Mouse (Mus musculus): ENCODE data around the gene Zc3h12a. TPM values are rescaled to one million over a fixed set of nuclear protein-coding genes. Genes with fewer than 3 reads are reported as not detected.
A peak's percentile ranks its signal among the peaks of the same experiment; 100 is the strongest.

Zc3h12a gene
- polyA plus RNA-seq (2012; rRNA removed), result 48.0 and 56.2 TPM in 2 replicates

DNA sequence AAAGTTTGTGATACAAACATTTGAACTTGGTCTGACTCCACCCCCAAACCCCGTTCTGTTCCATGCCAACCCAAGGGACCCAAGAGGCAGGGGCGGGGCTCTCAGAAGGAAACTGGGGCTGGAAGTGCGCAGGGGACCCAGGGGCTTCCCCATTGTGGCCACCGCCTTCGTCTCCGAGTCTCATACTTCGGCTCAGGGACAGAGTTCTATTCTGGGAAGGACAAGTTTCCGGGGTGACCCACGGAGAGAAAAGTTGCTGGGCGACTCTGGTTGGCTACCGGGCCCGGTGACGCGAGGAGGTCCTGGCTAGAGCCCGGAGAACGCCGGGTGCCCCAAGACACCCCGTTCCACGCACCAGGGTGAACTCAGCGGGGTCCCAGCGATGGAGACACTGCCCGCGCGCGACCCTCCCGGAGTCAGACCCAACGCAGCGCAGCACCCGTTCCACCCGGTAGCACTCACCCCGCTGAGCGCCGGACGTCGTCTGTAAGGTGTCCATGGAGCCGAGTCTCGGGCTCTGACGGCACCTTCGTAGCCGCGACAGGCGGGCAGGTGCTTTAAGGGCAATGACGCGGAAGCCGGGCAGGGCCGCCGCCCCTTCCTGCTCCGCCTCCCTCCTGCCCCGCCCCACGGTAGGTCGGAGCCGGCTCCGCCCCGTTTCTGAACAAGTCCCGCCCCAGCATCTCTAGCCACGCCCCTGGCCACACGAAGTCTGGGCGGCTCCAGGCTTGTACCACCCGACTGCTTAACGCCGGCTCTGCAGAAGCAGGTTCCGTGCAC lies at the start of gene Zc3h12a:
Gene Zc3h12a, minus strand, starts transcription at position 536 of the 780 bp plus-strand sequence.
- under 1% methylated on average over 62 of the region's 62 CpGs for WGBS
- no peak for DNase-seq (ENCODE audit: low read depth, low spot score)

DNA sequence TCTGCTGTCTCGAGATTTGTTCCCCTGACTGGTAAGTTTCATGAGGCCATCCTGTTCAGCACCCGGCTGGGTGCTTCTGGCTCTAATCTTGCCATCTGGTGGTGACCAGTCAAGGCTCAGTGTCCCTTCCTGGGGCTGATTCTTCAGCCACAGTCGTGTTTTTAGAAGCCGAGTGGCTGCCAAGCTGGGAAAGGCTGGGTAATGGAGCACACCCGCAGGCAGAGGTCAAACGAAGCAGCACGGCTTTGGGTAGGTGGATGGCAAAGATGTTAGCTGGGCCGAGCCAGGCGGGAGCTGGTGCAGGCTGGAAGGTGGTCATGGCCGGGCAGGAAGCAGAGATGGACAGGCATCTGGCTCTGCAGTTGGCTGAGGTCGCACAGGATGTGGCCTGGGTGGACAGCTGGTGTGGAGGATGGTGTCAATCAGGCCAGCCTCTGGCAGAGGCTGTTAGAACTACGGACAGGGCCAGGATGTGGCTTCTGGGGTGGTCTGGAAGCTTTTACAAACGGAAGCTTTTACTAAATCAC lies 49.1 kb upstream of the Zc3h12a start:
- 40% methylated on average over 13 of the region's 13 CpGs for WGBS
- DNase-seq (ENCODE audit: low read depth, low spot score), result no peak

DNA sequence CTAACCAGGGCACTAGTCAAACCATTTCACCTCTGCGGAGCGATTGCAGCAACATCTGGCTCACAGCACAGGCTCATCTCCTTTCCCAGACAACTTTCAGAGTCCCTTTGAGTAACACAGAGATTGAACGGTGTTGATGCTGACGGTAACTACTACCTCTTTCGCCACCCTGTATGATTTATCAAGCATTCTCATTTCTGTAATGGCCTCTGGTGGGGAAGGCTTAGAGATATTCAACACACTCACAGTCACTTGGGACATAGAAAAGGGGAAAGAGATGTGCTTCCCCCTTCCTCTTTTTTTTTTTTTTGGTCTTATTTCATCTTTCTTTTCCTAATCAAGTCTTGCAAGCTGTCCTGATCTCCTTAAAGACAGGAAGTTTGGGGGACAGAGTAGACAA lies 48.5 kb upstream of the Zc3h12a start:
- WGBS, result 85% methylated on average over 5 of the region's 5 CpGs

DNA sequence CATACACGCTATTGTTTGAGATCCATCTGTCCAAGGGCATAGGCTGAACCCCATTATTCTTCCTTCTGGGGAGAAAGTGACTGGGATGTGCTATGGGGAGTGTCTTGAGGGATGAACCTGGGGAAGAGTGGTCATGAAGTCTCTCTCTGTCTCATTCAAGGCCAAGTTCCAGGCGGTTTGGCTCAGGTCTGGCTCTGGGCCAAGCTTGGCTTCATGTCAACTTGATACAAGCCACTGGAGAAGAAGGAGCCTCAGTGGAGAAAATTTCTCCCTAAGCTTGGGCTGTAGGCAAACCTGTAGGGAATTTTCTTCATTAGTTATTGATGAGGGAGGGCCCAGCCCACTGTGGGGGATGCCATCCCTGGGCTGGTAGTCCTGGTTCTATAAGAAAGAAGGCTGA lies 48.0 kb upstream of the Zc3h12a start:
- WGBS, result 33% methylated on average over 2 of the region's 2 CpGs
- no peak for DNase-seq (ENCODE audit: low read depth, low spot score)

More for the DNA sequence above, 48.5 kb upstream of the Zc3h12a start:
- no peak for DNase-seq (ENCODE audit: low read depth, low spot score)

DNA sequence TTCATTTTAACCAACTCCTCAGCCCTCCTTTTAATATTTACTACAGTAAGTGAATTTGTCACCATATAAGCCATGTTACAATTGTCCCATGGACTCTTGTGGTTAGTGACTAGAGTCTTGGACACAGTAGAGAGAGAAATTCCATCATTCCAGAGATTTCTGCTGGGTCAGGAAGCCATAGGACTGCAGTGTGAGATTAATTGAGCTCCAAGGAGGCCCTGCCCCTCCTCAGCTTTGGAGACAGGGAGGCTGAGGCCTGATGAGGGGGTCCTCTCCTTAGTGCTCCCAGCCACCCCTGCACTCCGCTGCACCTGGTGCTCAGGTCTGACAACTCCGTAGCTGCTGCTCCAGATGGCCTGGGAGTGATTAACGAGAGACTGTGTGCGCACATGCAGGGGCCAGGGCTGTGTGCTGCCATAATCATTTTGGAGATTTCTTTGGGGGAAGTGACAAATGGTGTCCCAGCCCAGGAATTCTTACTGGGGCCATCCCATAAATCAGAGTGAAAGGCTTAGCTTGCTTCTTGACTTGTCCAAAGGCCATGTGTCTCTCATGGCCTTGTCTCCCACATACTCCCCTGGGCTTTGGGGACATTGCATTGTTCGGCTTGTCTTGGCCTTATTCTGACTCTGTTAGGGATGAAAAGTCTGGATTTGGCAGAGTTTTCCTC lies 47.0 kb upstream of the Zc3h12a start:
- WGBS, result 65% methylated on average over 5 of the region's 5 CpGs
- no peak for DNase-seq (ENCODE audit: low read depth, low spot score)

DNA sequence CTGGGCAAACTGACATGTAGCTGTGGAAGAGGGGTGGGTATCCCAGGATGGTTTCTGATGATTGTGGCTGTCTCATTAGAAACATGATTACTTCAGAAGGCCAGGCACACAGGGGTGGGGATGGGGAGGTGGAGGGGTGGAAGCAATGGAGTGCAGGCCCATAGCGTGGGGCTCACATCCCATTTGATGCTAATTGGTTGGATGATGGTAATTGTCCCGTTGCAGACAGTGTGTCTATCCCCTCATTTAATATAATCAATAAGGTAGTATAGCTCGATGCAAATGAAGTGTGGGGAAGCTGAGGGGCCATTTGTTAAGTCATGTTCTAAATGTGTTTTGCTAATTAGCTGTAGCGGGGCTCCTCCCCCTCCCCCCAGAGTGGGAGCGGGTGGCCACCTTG lies 45.5 kb upstream of the Zc3h12a start:
- no peak for DNase-seq (ENCODE audit: low read depth, low spot score)
- WGBS, result 71% methylated on average over 5 of the region's 5 CpGs

DNA sequence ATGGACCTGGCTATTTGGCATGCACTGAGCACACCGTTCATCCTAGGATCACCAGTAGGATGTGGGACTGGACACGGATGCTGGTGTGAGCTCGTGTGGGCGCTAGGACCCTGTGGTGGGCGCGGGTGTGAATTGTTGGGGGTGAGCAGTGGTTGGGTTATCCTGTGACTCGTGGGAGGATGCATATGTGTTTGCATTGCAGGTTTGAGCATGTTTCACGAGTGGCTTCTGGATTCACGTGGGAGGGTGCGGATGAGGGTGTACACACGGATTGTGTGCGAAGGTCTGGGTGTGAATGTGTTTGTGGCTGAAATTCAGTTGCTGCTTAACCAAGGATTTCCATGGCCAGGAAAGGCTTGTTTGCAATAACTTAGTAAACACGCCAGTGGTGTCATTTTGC lies 45.1 kb upstream of the Zc3h12a start:
- no peak for DNase-seq (ENCODE audit: low read depth, low spot score)
- 81% methylated on average over 13 of the region's 13 CpGs for WGBS

DNA sequence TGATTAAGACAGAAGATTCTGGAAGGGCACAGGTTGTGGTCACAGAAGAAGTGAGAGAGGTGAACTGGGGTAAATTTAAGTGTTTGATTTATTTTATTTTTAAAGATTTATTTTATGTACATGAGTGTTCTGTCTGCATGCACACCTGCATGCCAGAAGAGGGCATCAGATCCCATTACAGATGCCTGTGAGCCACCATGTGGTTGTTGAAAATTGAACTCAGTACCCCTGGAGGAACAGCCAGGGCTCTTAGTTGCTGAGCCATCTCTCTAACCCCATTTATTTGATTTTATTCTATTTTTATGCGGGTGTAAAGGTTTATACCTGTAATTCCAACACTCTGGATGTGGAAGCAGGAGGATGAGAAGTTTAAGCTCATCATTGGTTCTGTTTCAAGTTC lies 40.1 kb upstream of the Zc3h12a start:
- WGBS, result 50% methylated on average over 1 of the region's 1 CpGs
- no peak for DNase-seq (ENCODE audit: low read depth, low spot score)

DNA sequence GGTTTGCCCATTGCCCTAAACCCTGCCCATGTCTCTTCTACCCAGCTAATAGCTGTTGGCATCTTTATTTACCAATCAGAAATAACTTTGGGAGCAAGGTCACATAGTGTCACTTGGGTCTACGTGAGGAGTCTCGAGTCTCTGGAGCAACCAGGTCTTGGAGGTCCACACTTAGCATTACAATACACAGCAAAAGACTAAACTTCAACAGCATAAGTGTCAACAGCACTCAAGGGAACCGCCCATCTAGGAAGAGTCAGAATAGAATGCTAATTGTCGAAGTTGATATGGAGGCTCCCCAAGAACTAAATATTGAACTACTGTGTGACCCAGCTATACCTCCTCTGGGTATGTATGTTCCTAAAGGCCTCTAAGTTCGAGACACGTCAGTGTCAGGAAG lies 37.2 kb upstream of the Zc3h12a start:
- DNase-seq (ENCODE audit: low read depth, low spot score), result no peak
- 83% methylated on average over 6 of the region's 6 CpGs for WGBS

DNA sequence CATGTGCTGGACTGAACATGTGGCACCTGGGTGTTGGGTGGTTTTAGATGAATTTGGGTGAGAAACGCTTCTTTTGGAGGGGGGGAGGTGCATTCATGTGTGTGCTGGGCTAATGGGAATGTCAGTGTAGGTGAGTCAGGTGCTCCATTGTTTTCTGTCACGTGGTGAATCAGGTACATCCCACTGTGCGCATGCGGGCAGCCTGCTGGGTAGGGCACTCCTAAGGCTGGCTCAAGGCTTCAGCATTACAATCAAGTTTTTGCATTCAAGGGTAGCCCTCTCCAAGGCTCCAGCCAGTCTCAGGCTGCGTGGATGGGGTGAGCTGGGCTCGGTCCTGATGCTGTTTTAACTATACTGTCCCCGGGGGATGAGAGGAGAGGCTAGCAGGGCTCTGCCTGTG lies 35.1 kb upstream of the Zc3h12a start:
- WGBS, result 53% methylated on average over 7 of the region's 7 CpGs
- no peak for DNase-seq (ENCODE audit: low read depth, low spot score)

DNA sequence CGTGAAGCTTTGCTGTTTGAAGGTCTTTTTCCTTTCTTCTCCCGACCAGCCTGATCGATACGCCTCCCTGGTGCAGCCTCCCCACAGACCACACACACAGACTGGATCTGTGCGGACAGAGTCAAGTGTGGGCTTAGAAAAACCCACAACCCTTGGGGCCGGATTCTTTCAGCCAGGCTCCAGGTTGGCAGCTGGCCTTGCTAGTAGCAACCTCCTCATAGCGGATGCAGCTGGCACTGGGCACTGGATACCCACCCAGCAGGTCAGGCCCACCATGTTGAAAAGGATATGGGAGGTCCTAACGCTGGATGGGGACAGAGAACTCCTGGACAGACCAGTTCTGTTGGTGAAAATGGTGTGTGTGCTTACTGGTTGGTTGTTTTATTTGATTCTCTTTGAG lies 33.8 kb upstream of the Zc3h12a start:
- DNase-seq (ENCODE audit: low read depth, low spot score), result no peak
- 64% methylated on average over 8 of the region's 8 CpGs for WGBS

DNA sequence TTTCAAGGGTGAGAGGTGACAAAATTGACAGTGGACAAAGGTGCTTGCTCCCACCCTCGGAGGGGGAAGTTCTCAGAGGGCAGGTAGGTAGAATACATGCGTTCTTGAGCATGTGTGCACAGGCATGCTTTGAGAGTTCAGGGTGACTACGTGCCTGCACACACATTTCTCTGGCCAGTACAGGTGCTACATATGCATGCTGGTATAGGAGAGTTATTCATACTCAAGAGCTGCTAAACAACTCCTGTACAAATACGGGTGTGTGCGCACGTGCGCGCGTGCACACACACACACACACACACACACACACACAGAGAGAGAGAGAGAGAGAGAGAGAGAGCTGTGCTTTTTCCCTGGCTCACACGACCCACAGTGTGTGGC lies 33.3 kb upstream of the Zc3h12a start:
- DNase-seq (ENCODE audit: low read depth, low spot score), result no peak
- WGBS, result 42% methylated on average over 10 of the region's 10 CpGs

DNA sequence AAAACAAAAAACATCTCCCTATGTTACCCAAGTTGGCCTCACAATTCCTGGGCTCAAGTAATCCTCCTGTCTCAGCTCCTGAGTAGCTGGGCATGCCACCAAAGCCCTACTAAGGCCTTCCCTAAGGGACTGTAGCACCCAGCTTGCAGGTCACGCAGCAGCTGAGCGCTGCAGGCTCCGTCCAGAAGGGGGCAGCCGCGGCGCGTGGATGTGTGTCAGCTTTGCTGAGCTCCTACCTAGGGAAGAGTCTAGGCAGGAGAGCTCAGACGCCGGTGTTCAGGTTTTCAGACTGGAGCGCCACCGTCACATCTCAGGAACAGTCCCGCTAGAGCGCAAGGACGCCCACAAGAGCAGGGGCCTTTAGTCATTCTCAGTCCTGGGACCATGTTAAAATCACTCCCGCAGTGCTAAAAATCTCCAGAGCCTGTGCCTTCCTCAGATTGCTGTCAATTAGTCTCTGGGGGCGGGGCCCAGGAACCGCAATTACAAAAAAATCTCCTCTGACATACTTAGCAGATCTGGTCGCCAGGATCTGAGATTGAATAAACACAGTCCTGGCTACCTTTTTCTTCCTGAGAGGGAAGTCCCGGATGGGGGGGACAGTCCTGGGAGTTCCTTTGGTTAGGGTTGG lies 32.8 kb upstream of the Zc3h12a start:
- 4% methylated on average over 19 of the region's 19 CpGs for WGBS
- peak; percentile 44 for DNase-seq (ENCODE audit: low read depth, low spot score)

DNA sequence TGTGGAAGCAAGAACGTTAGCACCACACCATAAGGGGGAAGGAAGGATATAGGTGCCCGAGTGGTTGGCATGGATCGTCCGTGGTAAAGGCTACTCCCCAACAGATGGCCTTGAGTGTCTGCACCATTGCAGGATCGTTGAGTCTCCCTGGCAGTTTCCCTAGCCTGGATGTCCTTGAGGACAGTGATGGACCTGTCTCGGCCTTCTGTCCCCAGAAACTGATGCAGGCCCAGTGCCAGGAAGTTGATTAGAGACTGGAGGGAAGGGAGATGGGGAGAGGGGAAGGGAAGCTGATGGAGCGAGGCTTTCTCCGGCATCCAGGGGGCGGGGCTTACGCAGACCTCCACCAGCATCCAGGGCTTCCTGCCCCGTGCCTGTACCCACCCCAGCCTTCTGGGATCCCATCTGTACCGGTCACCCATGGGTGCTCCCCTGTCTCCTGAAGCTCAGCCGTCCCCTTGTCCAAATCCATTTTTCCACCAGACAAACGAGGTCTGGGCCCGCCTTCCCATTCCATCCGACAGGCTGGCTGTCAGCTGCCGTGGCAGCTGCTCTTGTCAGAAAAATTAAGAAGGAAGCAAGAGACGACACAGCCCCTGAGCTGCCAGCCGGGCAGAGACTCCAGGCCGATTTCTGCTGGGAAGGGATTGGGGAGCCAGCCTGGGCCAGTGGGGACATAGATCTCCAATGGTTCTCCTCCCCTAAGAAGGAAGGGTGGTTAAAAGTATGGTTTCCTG lies 31.1 kb upstream of the Zc3h12a start:
- 68% methylated on average over 20 of the region's 20 CpGs for WGBS
- no peak for DNase-seq (ENCODE audit: low read depth, low spot score)

DNA sequence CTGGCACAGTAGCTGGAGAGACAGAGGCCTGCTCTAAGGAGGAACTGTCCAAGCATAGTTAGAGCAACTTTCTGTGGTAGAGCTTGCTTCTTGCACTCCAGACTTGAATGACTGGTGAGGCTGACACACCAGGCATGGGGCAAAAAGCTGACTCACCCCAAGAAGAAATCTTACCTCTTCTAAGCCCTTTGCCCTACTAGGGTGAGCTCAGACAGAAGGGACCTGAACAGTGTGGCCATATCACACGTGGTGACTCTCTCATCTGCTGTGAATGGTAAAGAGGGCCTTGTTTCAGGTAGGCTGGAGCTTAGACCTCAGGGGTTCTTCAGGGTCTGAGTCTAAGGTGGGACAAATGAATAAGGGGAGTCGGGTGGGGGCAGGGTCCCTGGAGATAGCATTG lies 30.4 kb upstream of the Zc3h12a start:
- DNase-seq (ENCODE audit: low read depth, low spot score), result no peak
- 72% methylated on average over 2 of the region's 2 CpGs for WGBS

DNA sequence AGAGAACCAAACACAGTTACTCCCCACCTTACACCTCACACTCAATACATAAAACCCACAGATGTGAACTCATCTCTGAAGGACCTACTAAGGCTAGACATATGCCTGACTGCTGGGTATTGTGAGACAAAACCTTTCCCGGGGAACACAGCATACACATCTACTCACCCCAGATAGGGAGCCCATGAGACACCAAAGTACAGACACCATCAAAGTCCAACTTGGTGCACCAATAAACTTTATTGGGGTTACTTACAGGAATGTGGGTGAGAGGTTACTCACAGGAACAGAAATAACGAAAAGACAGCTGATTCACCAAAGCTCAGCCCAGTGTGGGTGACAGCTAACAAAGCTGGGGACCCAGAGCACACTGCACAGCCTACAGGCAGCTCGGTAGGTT lies 29.7 kb upstream of the Zc3h12a start:
- DNase-seq (ENCODE audit: low read depth, low spot score), result no peak
- 43% methylated on average over 3 of the region's 3 CpGs for WGBS

DNA sequence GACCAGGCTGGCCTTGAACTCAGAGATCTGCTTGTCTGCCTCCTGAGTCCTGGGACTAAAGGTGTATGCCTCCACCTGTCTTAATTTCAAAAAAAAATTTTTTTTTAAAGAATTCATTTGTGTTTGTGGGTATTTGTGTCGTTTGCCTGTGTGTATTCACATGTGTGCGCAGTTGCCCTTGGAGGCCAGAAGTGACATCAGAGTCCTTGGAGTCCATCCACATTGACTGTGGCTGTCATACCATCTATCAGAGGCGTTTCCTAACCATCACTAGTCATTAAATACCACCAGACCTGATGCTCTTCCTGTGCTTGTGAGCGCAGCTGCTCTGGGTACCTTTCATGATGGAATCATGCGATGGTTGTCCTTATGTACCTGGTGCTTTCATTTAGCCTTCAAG lies 28.0 kb upstream of the Zc3h12a start:
- 80% methylated on average over 5 of the region's 5 CpGs for WGBS

DNA sequence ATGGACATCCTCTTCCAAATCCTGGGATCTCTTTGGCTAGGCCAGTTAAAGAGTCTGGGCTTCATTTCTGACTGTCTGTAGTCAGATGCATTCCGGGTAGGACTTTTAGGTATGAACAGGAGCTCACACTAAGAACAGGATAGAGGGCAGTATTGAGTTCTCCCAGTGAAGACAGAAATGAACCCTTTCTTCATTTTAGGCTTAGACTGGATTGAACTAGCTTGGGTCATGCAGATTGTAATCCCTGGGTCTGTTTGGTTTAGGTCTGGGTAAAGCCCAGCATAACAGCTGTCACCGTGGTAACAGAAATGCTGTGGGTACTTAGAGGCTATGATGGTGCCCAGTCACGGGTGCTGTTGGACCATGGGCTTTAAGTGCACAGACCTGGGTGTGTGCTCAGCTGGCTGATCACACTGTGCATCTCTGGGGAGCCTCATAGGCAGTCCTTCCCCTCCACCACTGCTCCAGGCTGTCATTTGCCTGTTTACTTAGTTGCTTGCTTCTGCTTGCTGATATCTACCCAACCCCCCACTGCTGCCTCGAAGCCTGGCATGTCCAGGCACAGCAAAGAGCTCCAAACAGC lies 26.1 kb upstream of the Zc3h12a start:
- 45% methylated on average over 4 of the region's 4 CpGs for WGBS
- no peak for DNase-seq (ENCODE audit: low read depth, low spot score)

More for the DNA sequence above, 28.0 kb upstream of the Zc3h12a start:
- DNase-seq (ENCODE audit: low read depth, low spot score), result no peak

DNA sequence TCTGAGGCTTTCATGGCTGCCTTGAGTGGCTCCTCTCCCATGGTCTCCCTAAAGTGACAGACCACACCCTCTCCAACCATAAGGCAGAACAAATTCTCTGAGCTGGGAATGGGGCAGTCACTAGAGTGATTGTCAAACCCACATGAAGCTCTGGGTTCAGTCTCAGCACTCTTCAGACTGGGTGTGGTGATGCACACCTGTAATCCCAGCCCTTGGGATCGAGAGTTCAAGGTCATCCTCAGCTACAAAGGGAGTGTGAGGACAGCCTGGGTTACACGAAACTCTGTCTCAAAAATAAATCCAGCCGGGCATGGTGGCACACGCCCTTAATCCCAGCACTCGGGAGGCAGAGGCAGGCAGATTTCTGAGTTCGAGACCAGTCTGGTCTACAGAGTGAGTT lies 24.8 kb upstream of the Zc3h12a start:
- 76% methylated on average over 6 of the region's 6 CpGs for WGBS

DNA sequence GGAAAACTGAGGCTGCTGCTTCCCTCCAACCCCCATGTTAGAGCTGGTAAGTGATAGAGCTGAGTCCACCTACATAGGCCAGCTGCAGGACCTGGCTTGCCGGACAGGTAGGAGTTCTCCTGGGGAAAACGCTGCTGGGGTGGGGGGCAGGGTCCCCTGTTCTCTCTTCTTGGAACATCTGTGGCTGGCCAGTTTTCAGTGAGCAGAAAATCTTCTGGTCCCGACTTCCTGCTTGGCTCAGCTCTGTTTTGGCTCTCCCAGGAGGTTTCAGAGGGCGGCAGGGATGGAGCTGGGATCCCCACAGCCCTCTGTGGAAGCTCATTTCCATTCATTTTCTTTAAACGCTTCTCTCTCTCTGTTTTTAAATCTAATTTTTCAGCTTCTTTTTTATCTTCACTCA lies 21.8 kb upstream of the Zc3h12a start:
- no peak for DNase-seq (ENCODE audit: low read depth, low spot score)
- 36% methylated on average over 5 of the region's 5 CpGs for WGBS

More for the DNA sequence above, 24.8 kb upstream of the Zc3h12a start:
- no peak for DNase-seq (ENCODE audit: low read depth, low spot score)

All from large intestine, adult 2 months (tissue).